Mouse (Mus musculus) stomach, embryonic 16.5 days (tissue): ENCODE results near the gene Pml. TPM values are rescaled to one million over a fixed set of nuclear protein-coding genes. Genes with fewer than 3 reads are reported as not detected.
A peak's percentile ranks its signal among the peaks of the same experiment; 100 is the strongest.

Experiments
- ATAC-seq: fragments of 200-750 bp; cut with Nextera tagmentation; 2 replicates; pipeline ENCODE4 v1.8.0; 2017; ENCODE audit warnings: moderate number of reproducible peaks, moderate TSS enrichment; ENCODE audit not compliant: insufficient read depth, low FRiP score
- H3K27ac ChIP-seq: fragments of 300-500 bp; sonication (generic); 2 replicates; pipeline ENCODE4 v1.5.1; 2014; ENCODE audit warnings: low read length
- H3K27me3 ChIP-seq: fragments of 300-500 bp; sonication (generic); 2 replicates; pipeline ENCODE4 v1.6.1; 2014; ENCODE audit warnings: low read length, control low read depth, mixed read lengths; ENCODE audit not compliant: control insufficient read depth, insufficient read depth
- H3K36me3 ChIP-seq: fragments of 300-500 bp; sonication (generic); 2 replicates; pipeline ENCODE4 v1.6.1; 2014; ENCODE audit warnings: low read length; ENCODE audit not compliant: control insufficient read depth, insufficient read depth
- H3K4me1 ChIP-seq: fragments of 300-500 bp; sonication (generic); 2 replicates; pipeline ENCODE4 v1.6.1; 2014; ENCODE audit warnings: low read length, control low read depth, mixed read lengths; ENCODE audit not compliant: control insufficient read depth, insufficient read depth
- H3K4me2 ChIP-seq: fragments of 300-500 bp; sonication (generic); 2 replicates; pipeline ENCODE4 v1.6.1; 2014; ENCODE audit warnings: low read depth, low read length, mixed read lengths
- H3K4me3 ChIP-seq: fragments of 300-500 bp; sonication (generic); replicated peaks from 2 replicates; pipeline ENCODE4 v1.5.1; 2014; ENCODE audit warnings: mild to moderate bottlenecking, low read length
- H3K9ac ChIP-seq: fragments of 300-500 bp; sonication (generic); 2 replicates; pipeline ENCODE4 v1.6.1; 2014; ENCODE audit warnings: low read length
- H3K9me3 ChIP-seq: fragments of 300-500 bp; sonication (generic); replicated peaks from 2 replicates; pipeline ENCODE4 v1.6.1; 2016; ENCODE audit warnings: low read length, control low read depth; ENCODE audit not compliant: control insufficient read depth
- WGBS: fragments of 180-500 bp; shearing (Covaris S2); extraction: QIAGEN DNeasy Blood & Tissue Kit; methylation state at CpG from one replicate; pipeline ENCODE4 v1.1.7; 2014; 5-methylcytosine and 5-hydroxymethylcytosine counted together
- polyA plus RNA-seq: library from polyadenylated mRNA; unstranded; fragments of >200 nt; fragmentation: Nextera tagmentation; extraction: Ambion mirVana; gene quantifications from 2 replicates; pipeline ENCODE4 v1.2.1, GENCODE M21; 2015

The Pml gene
- polyA plus RNA-seq, 1 experiment from 2014 or later = 17.9 TPM

DNA sequence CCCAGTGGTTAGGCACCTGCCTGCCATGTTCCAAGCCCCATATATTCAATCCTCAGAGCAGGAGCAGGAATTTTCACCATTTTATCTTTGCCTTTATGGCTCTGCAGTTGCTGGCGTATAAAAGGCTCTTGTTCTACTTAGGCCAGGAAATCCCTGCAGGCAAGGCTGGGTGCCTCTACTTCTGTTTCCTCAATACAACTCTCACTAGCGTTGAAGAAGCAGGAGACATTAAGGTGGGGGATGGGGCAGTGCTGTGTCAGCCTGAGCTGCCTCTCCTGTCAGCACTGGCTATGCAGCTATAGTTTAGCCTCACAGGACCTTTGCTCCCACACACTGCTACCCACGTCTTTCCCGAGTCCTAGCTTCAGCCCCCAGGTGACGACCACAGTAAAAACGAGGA is 17.8 kb downstream of the Pml start:
- H3K9me3 ChIP-seq = no peaks in the 10 kb centered on the region
- H3K36me3 ChIP-seq = peaks cover 30% of the 10 kb centered on the region; the same call in 1 of the 2 replicates
- no peaks in the 10 kb centered on the region for H3K27me3 ChIP-seq
- no peak overlapping the region for H3K4me2 ChIP-seq
- H3K27ac ChIP-seq = 0 out of 2 replicates have a peak overlapping the region, but pooled peaks have one; percentile 18
- no peak overlapping the region for H3K9ac ChIP-seq
- no peak; the same call in 1 of the 2 replicates for ATAC-seq
- no peaks in the 10 kb centered on the region for H3K4me1 ChIP-seq
- 69% methylated on average over 6 of the region's 6 CpGs for whole genome bisulfite sequencing
- no peak overlapping the region for H3K4me3 ChIP-seq

- no peaks in the 10 kb centered on the region for H3K27me3 ChIP-seq
- ATAC-seq = no peak
- no peak overlapping the region for H3K4me3 ChIP-seq
- H3K9me3 ChIP-seq = no peaks in the 10 kb centered on the region
- no peaks in the 10 kb centered on the region for H3K4me1 ChIP-seq
- H3K27ac ChIP-seq = no peak overlapping the region
- H3K4me2 ChIP-seq = no peak overlapping the region
- WGBS = 88% methylated on average over 9 of the region's 9 CpGs
- H3K36me3 ChIP-seq = peaks cover 22% of the 10 kb centered on the region; the same call in 1 of the 2 replicates
- no peak overlapping the region for H3K9ac ChIP-seq
Observed at GRCm38 (mm10) chr9:58228777-58229466, 20.7 kb downstream of the Pml start.

DNA sequence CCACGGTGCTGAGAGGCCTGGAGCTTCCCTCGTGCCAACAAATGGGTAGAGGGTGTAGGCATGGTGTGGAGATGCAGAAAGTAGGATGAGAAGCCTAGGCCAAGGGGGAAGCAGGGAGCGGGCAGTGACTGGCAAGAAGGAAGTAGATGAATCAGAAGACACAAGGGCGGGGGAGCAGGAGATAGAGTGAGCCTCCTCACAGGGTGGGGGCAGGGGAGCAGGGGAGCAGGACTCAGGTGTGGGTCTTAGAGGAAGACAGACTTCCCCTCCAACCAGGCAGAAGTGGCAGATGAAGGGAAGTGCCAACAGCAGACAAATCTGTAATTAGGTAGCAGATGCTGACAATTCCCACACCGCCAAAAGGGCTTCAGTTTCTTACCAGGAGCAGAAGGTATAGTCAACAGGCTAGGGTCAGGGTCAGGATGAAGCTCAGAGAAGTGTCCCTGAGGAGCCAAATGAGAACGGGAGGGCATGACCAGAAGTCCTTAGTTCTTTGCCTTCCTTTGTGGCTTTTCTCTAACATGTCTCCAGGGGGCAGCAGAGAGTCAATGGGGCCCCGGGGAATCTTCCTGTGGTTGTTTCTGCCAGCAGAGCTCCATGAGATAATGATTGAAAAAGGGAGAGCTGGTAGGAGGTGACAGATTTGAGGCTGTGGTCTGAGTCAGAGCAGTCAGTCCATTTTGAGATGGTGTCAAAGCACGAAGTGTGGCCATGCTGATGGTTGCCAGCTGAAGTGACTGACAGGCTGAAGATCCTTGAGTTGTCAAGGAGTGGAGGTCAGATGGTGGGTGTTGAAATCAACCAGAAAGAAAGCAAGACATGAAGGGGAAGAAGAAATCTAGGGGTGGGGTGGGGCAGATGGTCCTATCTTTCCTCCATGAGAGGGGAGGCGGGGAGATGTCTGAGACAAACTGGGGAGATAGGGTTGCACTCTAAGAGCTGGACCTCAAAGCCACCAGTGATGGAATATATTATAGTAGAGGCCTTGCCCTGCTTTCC is 23.4 kb downstream of the Pml start:
- 63% methylated on average over 9 of the region's 9 CpGs for WGBS
- 0 out of 2 replicates have a peak, but pooled peaks have one; percentile 14 for ATAC-seq
- no peak overlapping the region for H3K4me3 ChIP-seq
- H3K36me3 ChIP-seq = peaks cover 22% of the 10 kb centered on the region; the same call in 1 of the 2 replicates
- peak overlapping the region; percentile 54; the same call in 1 of the 2 replicates for H3K27ac ChIP-seq
- no peaks in the 10 kb centered on the region for H3K4me1 ChIP-seq
- H3K9ac ChIP-seq = no peak overlapping the region
- H3K4me2 ChIP-seq = no peak overlapping the region
- H3K9me3 ChIP-seq = no peaks in the 10 kb centered on the region
- H3K27me3 ChIP-seq = no peaks in the 10 kb centered on the region

GRCm38 (mm10) chr9:58224356-58224755 is 25.2 kb downstream of the Pml start:
- H3K27ac ChIP-seq = no peak overlapping the region
- H3K27me3 ChIP-seq = no peaks in the 10 kb centered on the region
- H3K4me2 ChIP-seq = no peak overlapping the region
- H3K9ac ChIP-seq = no peak overlapping the region
- ATAC-seq = no peak
- H3K4me1 ChIP-seq = no peaks in the 10 kb centered on the region
- WGBS = 91% methylated on average over 2 of the region's 2 CpGs
- H3K36me3 ChIP-seq = peaks cover 14% of the 10 kb centered on the region; the same call in 1 of the 2 replicates
- no peaks in the 10 kb centered on the region for H3K9me3 ChIP-seq
- H3K4me3 ChIP-seq = no peak overlapping the region

DNA sequence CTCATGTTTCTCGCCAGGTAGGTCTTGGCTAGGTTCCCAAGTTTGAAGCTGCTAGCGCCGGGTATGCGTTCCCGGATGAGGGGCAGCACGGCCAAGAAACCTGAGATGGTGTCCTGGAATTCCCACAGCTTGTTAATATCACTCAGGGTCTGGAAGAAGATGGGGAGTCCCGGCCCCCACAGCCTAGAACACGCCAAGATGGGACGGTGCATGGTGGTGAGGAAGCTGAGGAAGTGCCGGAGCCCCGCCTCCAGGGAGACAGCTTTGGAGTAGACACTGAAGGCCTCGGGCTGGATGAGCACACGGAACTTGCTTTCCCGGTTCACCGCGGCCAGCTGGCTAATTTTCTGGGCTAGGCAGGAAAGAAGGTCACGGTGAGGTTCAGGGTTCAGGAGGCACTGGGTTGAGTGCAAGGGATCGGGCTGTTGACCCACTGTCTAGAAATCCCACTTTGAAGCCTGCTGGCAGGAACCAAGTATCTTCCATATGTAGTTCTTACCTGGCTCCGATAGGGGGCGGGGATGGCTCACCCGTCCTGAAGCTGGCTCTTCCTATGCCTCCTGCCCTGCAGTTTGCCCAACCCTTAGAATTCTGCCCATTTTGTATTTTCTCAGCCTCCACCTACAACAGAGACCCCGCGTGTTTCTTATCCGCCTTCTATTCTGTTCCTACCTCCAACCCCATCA is 29.2 kb downstream of the Pml start:
- no peak overlapping the region for H3K9ac ChIP-seq
- no peaks in the 10 kb centered on the region for H3K4me1 ChIP-seq
- H3K36me3 ChIP-seq = 0 out of 2 replicates have a peak, but pooled peaks cover 5% of the 10 kb centered on the region
- no peak overlapping the region for H3K4me3 ChIP-seq
- WGBS = 67% methylated on average over 24 of the region's 24 CpGs
- H3K9me3 ChIP-seq = no peaks in the 10 kb centered on the region
- 0 out of 2 replicates have a peak, but pooled peaks have one; percentile 30 for ATAC-seq
- H3K27ac ChIP-seq = no peak overlapping the region
- no peaks in the 10 kb centered on the region for H3K27me3 ChIP-seq
- H3K4me2 ChIP-seq = no peak overlapping the region

GRCm38 (mm10) chr9:58218539-58218938 is 31.0 kb downstream of the Pml start:
- 90% methylated on average over 3 of the region's 3 CpGs for WGBS

GRCm38 (mm10) chr9:58216402-58216801 is 33.2 kb downstream of the Pml start:
- H3K36me3 ChIP-seq = no peaks in the 10 kb centered on the region
- H3K4me1 ChIP-seq = peaks cover 12% of the 10 kb centered on the region
- H3K27ac ChIP-seq = no peak overlapping the region
- no peaks in the 10 kb centered on the region for H3K9me3 ChIP-seq
- H3K9ac ChIP-seq = no peak overlapping the region
- WGBS = 55% methylated on average over 6 of the region's 6 CpGs
- no peak for ATAC-seq
- H3K4me2 ChIP-seq = no peak overlapping the region
- H3K27me3 ChIP-seq = no peaks in the 10 kb centered on the region
- H3K4me3 ChIP-seq = no peak overlapping the region

More at GRCm38 (mm10) chr9:58218539-58218938, 31.0 kb downstream of the Pml start:
- H3K36me3 ChIP-seq = 0 out of 2 replicates have a peak, but pooled peaks cover 5% of the 10 kb centered on the region
- no peak overlapping the region for H3K9ac ChIP-seq
- H3K4me3 ChIP-seq = no peak overlapping the region
- no peak overlapping the region for H3K4me2 ChIP-seq
- no peaks in the 10 kb centered on the region for H3K9me3 ChIP-seq
- H3K27ac ChIP-seq = no peak overlapping the region
- H3K27me3 ChIP-seq = no peaks in the 10 kb centered on the region
- no peak for ATAC-seq
- H3K4me1 ChIP-seq = peaks cover 9% of the 10 kb centered on the region

- no peak for ATAC-seq
- Histone ChIP-seq H3K9me3 (no peaks in the 10 kb centered on the region), H3K36me3 (no peaks in the 10 kb centered on the region), H3K4me1 (peaks cover 12% of the 10 kb centered on the region), H3K9ac (no peak overlapping the region), H3K4me3 (no peak overlapping the region), H3K27me3 (no peaks in the 10 kb centered on the region), H3K27ac (no peak overlapping the region), H3K4me2 (no peak overlapping the region)
- 37% methylated on average over 8 of the region's 8 CpGs for WGBS
Observed at GRCm38 (mm10) chr9:58214519-58215180, 34.9 kb downstream of the Pml start.
